Mouse (Mus musculus) embryonic fibroblast, embryonic 13.5 days (primary cell): ENCODE measurements around the gene Oaz3. TPM values are rescaled to one million over a fixed set of nuclear protein-coding genes. Genes with fewer than 3 reads are reported as not detected.

Source experiments
- H3K27ac ChIP-seq: 2 replicates; pipeline ENCODE4 v1.5.1; 2012; ENCODE audit warnings: low read length, control low read depth, inconsistent platforms; ENCODE audit not compliant: insufficient read depth
- H3K4me1 ChIP-seq: 2 replicates; pipeline ENCODE4 v1.6.1; 2011; ENCODE audit warnings: low read length; ENCODE audit not compliant: control insufficient read depth, insufficient read depth
- H3K4me3 ChIP-seq: 2 replicates; pipeline ENCODE4 v1.5.1; 2011; ENCODE audit warnings: mild to moderate bottlenecking, control low read depth, low read length; ENCODE audit not compliant: insufficient read depth
- CTCF ChIP-seq: IDR thresholded peaks from 2 replicates; pipeline ENCODE4 v1.5.1; 2011; ENCODE audit warnings: mild to moderate bottlenecking, control low read depth, low read length, moderate library complexity, borderline replicate concordance; ENCODE audit not compliant: insufficient read depth
- POLR2A ChIP-seq: IDR thresholded peaks from 2 replicates; pipeline ENCODE4 v1.6.1; 2011; ENCODE audit warnings: low read depth, mild to moderate bottlenecking, control low read depth, low read length, moderate library complexity
- polyA plus RNA-seq: library from polyadenylated mRNA; stranded (reverse); fragments of >200 nt; gene quantifications from 2 replicates; pipeline ENCODE4 v1.2.4, GENCODE M21; 2011; ENCODE audit warnings: low read depth; ENCODE audit not compliant: missing spikeins, insufficient read length

Oaz3 gene
- not detected in 2 replicates for polyA plus RNA-seq

GRCm38 (mm10) chr3:94443597-94443964 lies at the start of gene Oaz3:
Gene Oaz3, minus strand, starts transcription at chr3:94443915.
- no peak within 1 kb of the TSS for H3K27ac ChIP-seq
- peak within 1 kb of the TSS; percentile 98 for H3K4me3 ChIP-seq
- H3K4me1 ChIP-seq, result peaks cover 5% of the 10 kb centered on the region; the same call in 1 of the 2 replicates
- TF ChIP-seq CTCF (no peak), POLR2A (no peak)

- Histone ChIP-seq H3K4me1 (no peaks in the 10 kb centered on the region), H3K27ac (no peak overlapping the region), H3K4me3 (no peak overlapping the region)
- TF ChIP-seq POLR2A (no peak), CTCF (no peak)
Measured at GRCm38 (mm10) chr3:94487581-94487980, 43.9 kb upstream of the Oaz3 start.

DNA sequence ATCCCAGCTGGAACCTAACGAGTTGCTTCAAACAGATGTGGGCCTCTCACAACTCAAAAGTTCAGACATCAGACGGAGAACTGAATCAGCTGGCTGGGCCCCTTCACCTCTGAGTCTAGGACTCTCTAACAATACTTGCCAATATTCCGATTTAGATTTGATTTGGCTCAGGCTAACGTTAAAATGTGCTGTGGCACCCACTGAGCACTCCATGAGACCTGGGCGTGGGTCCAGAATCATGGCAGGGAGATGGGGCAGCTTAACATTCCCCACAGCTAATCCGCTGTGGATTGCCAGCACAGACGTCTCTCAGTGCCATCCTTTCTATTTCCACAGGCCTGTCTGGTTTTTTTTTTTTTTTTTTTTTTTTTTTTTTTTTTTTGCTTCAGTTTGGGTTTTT lies 42.2 kb upstream of the Oaz3 start:
- H3K4me1 ChIP-seq, result no peaks in the 10 kb centered on the region
- H3K27ac ChIP-seq, result no peak overlapping the region
- no peak overlapping the region for H3K4me3 ChIP-seq
- TF ChIP-seq POLR2A, result no peak
- no peak for TF ChIP-seq CTCF

- TF ChIP-seq CTCF (no peak), POLR2A (no peak)
- Histone ChIP-seq H3K27ac (no peak overlapping the region), H3K4me3 (no peak overlapping the region), H3K4me1 (no peaks in the 10 kb centered on the region)
Measured at GRCm38 (mm10) chr3:94483790-94484439, 40.2 kb upstream of the Oaz3 start.

GRCm38 (mm10) chr3:94482764-94483385 lies 39.2 kb upstream of the Oaz3 start:
- Histone ChIP-seq H3K27ac (no peak overlapping the region), H3K4me3 (no peak overlapping the region), H3K4me1 (no peaks in the 10 kb centered on the region)
- no peak for TF ChIP-seq POLR2A
- TF ChIP-seq CTCF, result no peak

DNA sequence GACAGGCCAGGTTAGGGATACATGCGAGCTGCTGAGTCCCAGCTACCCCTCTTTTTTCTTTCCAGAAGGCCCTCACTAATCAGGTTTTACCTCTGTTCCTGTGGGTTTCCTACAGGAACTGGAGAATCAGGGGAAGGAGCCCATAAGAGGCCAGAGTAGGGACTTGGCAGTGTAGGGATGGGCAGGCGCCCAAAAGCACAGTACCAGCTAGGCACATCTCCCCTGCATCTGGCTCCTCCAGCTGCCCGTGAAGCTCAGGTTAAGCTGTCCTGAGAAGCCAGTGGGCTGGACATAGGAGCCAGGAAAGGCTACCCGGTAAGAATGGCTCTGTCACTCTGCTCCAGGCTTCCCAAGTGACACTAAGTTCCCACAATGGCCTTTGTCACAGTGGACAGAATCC lies 37.7 kb upstream of the Oaz3 start:
- no peaks in the 10 kb centered on the region for H3K4me1 ChIP-seq
- no peak overlapping the region for H3K27ac ChIP-seq

GRCm38 (mm10) chr3:94480291-94480884 lies 36.7 kb upstream of the Oaz3 start, which contains the start of gene Riiad1:
Gene Riiad1, minus strand, starts transcription at chr3:94480341.
- Histone ChIP-seq H3K27ac (no peak within 1 kb of the TSS), H3K4me1 (no peaks in the 10 kb centered on the region), H3K4me3 (no peak within 1 kb of the TSS)
- no peak for TF ChIP-seq POLR2A
- TF ChIP-seq CTCF, result no peak

More for the DNA sequence above, 37.7 kb upstream of the Oaz3 start:
- no peak overlapping the region for H3K4me3 ChIP-seq
- TF ChIP-seq POLR2A (no peak), CTCF (no peak)

DNA sequence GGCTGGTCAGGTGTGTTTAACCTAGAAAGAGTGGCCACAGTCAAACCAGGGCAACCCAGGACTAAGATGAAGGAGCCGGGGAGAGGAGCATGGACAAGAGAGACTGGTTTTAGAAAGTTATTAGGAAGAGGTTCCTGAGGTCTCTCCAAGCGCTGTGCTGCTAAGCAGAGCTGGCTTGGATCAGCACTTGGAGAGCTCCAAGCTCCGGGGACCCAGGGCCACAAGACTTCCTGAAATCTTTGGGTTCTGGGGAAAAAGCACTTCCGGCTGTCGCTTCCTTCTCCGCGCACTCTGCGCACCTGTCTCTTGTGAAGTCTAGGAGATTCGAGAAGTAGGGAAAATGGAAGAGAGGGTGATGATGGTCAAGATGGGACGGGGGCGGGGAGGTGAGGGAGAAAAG lies 35.8 kb upstream of the Oaz3 start:
- H3K4me1 ChIP-seq, result no peaks in the 10 kb centered on the region
- H3K4me3 ChIP-seq, result no peak overlapping the region
- H3K27ac ChIP-seq, result no peak overlapping the region
- no peak for TF ChIP-seq POLR2A
- no peak for TF ChIP-seq CTCF

GRCm38 (mm10) chr3:94478591-94479169 lies 35.0 kb upstream of the Oaz3 start:
- TF ChIP-seq POLR2A, result no peak
- no peak for TF ChIP-seq CTCF

GRCm38 (mm10) chr3:94477981-94478422 lies 34.3 kb upstream of the Oaz3 start, which contains the start of gene Celf3:
Gene Celf3, plus strand, starts transcription at chr3:94478295.
- H3K27ac ChIP-seq, result no peak within 1 kb of the TSS
- TF ChIP-seq POLR2A, result no peak
- no peak for TF ChIP-seq CTCF
- no peak within 1 kb of the TSS for H3K4me3 ChIP-seq
- H3K4me1 ChIP-seq, result peaks cover 3% of the 10 kb centered on the region; the same call in 1 of the 2 replicates

More at GRCm38 (mm10) chr3:94478591-94479169, 35.0 kb upstream of the Oaz3 start:
- Histone ChIP-seq H3K27ac (no peak overlapping the region), H3K4me1 (no peaks in the 10 kb centered on the region), H3K4me3 (no peak overlapping the region)
